In genomic region chrX:42148016-42148451, GRCm38 (mm10) we compare ENCODE assay signal across 8 mouse cellular contexts. TPM values are rescaled to one million over a fixed set of nuclear protein-coding genes. Genes with fewer than 3 reads are reported as not detected.
DNase-seq lines count a peak whose midpoint lies in the region; ATAC-seq and TF ChIP-seq lines count a peak whose summit lies in the region.

No protein-coding gene starts in this region.

- intact Hi-C loops in gastrocnemius, postnatal 14 days (cut with DNase I; ENCODE audit: low total_unique reads), result no loop called here

- no peaks in the 10 kb centered on the region for H3K4me1 ChIP-seq in embryonic facial prominence, embryonic 13.5 days
- peaks cover 6% of the 10 kb centered on the region; the same call in 1 of the 2 replicates for H3K4me1 ChIP-seq in heart, postnatal 0 days (ENCODE audit: control insufficient read depth, insufficient read depth)
- H3K4me1 ChIP-seq in stomach, postnatal 0 days (replicated peaks; ENCODE audit: control insufficient read depth, insufficient read depth), result no peaks in the 10 kb centered on the region

- peak; percentile 5 for DNase-seq in gastrocnemius, adult 18-20 months (ENCODE audit: low spot score)
- DNase-seq in gastrocnemius, postnatal 14 days, result no peak
- peak; percentile 54 for DNase-seq in heart, postnatal 0 days (ENCODE audit: low spot score)
- DNase-seq in kidney, postnatal 25 days, result peak; percentile 35 to 75
- no peak for DNase-seq in stomach, postnatal 0 days (ENCODE audit: low spot score)
- DNase-seq in layer of hippocampus, adult 9-11 months, result no peak

- 0 out of 2 replicates have a peak overlapping the region, but pooled peaks have one; percentile 48 for H3K4me3 ChIP-seq in embryonic facial prominence, embryonic 13.5 days
- H3K4me3 ChIP-seq in heart, postnatal 0 days (ENCODE audit: low read depth, low read length), result peak overlapping the region; percentile 47; the same call in 1 of the 2 replicates
- H3K4me3 ChIP-seq in stomach, postnatal 0 days (ENCODE audit: low read depth, low read length), result no peak overlapping the region

- no peaks in the 10 kb centered on the region for H3K36me3 ChIP-seq in embryonic facial prominence, embryonic 13.5 days
- H3K36me3 ChIP-seq in heart, postnatal 0 days (replicated peaks; ENCODE audit: control insufficient read depth, insufficient read depth, low read length), result no peaks in the 10 kb centered on the region
- H3K36me3 ChIP-seq in stomach, postnatal 0 days (ENCODE audit: control insufficient read depth, insufficient read depth, low read length), result no peaks in the 10 kb centered on the region

- TF ChIP-seq EP300 in heart, postnatal 0 days (IDR thresholded peaks at IDR 0.05; ENCODE audit: low read depth), result no peak
- no peak for TF ChIP-seq EP300 in stomach, postnatal 0 days (optimal IDR thresholded peaks at IDR 0.05)

- WGBS in embryonic facial prominence, embryonic 13.5 days, result 52% methylated on average over 5 of the region's 5 CpGs
- WGBS in heart, postnatal 0 days, result 25% methylated on average over 5 of the region's 5 CpGs
- WGBS in stomach, postnatal 0 days, result 38% methylated on average over 5 of the region's 5 CpGs

- H3K27ac ChIP-seq in embryonic facial prominence, embryonic 13.5 days, result peak overlapping the region; percentile 85; the same call in 1 of the 2 replicates
- H3K27ac ChIP-seq in heart, postnatal 0 days (ENCODE audit: low read depth), result peak overlapping the region; percentile 94
- peak overlapping the region; percentile 94 for H3K27ac ChIP-seq in stomach, postnatal 0 days (replicated peaks)

- H3K9me3 ChIP-seq in embryonic facial prominence, embryonic 13.5 days, result no peaks in the 10 kb centered on the region
- no peaks in the 10 kb centered on the region for H3K9me3 ChIP-seq in heart, postnatal 0 days (replicated peaks; ENCODE audit: control insufficient read depth, low read length)
- no peaks in the 10 kb centered on the region for H3K9me3 ChIP-seq in stomach, postnatal 0 days (ENCODE audit: control insufficient read depth, low read length)

- H3K4me2 ChIP-seq in embryonic facial prominence, embryonic 13.5 days, result peak overlapping the region; percentile 56
- peak overlapping the region; percentile 62 for H3K4me2 ChIP-seq in heart, postnatal 0 days (ENCODE audit: low read depth, low read length)
- H3K4me2 ChIP-seq in stomach, postnatal 0 days (replicated peaks; ENCODE audit: low read depth), result no peak overlapping the region; the same call in 1 of the 2 replicates

- no peak overlapping the region for H3K9ac ChIP-seq in embryonic facial prominence, embryonic 13.5 days
- no peak overlapping the region for H3K9ac ChIP-seq in heart, postnatal 0 days (replicated peaks; ENCODE audit: low read depth, low read length)
- H3K9ac ChIP-seq in stomach, postnatal 0 days (ENCODE audit: low read length), result no peak overlapping the region

- ATAC-seq in embryonic facial prominence, embryonic 13.5 days (ENCODE audit: insufficient number of reproducible peaks, insufficient read depth, low FRiP score, low TSS enrichment, low read depth), result no peak
- ATAC-seq in heart, postnatal 0 days (ENCODE audit: insufficient read depth, low read depth), result no peak
- ATAC-seq in megakaryocyte, adult 5-6 weeks (ENCODE audit: poor library complexity, severe bottlenecking), result 0 out of 2 replicates have a peak, but pooled peaks have one; percentile 17
- ATAC-seq in stomach, postnatal 0 days (ENCODE audit: low FRiP score, low TSS enrichment), result no peak

- no peaks in the 10 kb centered on the region for H3K27me3 ChIP-seq in embryonic facial prominence, embryonic 13.5 days
- H3K27me3 ChIP-seq in heart, postnatal 0 days (ENCODE audit: control insufficient read depth, insufficient read depth, low read length), result no peaks in the 10 kb centered on the region
- H3K27me3 ChIP-seq in stomach, postnatal 0 days (ENCODE audit: control insufficient read depth, insufficient read depth, low read length), result no peaks in the 10 kb centered on the region

- TF ChIP-seq CTCF in heart, postnatal 0 days (IDR thresholded peaks at IDR 0.05; ENCODE audit: low read depth), result no peak
- no peak for TF ChIP-seq CTCF in stomach, postnatal 0 days (IDR thresholded peaks at IDR 0.05; ENCODE audit: low read depth)

RNA-seq across cellular contexts. Expression of gene Stag2, which starts 1.1 kb away (rescaled TPM):
- total RNA-seq in gastrocnemius, adult 18-20 months (2021), result 10 to 100 TPM; 44.8 to 52.3 TPM
- 10 to 100 TPM; 64.6 to 65.8 TPM for total RNA-seq in gastrocnemius, postnatal 14 days (2021)
- 42.9 and 48.5 TPM in 2 replicates for polyA plus RNA-seq in embryonic facial prominence, embryonic 13.5 days (2015; fragmentation: Nextera tagmentation; extraction: Ambion mirVana)
- total RNA-seq in heart, postnatal 0 days (2014; rRNA removed; ENCODE audit: low replicate concordance), result 47.1 and 48.2 TPM in 2 replicates
- polyA plus RNA-seq in heart, postnatal 0 days (2015; fragmentation: Nextera tagmentation; extraction: Ambion mirVana), result 20.4 TPM in 2 replicates
- 124 and 154 TPM in 2 replicates for total RNA-seq in megakaryocyte, adult 5-6 weeks (2015)
- total RNA-seq in megakaryocyte, adult 5-6 weeks (2017), result 582 and 644 TPM in 2 replicates
- 14.3 and 14.6 TPM in 2 replicates for polyA plus RNA-seq in stomach, postnatal 0 days (2015; fragmentation: Nextera tagmentation; extraction: Ambion mirVana)

Comparison
In these comparisons a context has a peak if more than half of its experiments do, and no peak if none do; other contexts are left out.
1. DNase-seq: peak in gastrocnemius, adult 18-20 months (single experiment), heart, postnatal 0 days (single experiment) and kidney, postnatal 25 days (2 of 2); none in gastrocnemius, postnatal 14 days (single experiment), stomach, postnatal 0 days (single experiment) and layer of hippocampus, adult 9-11 months (single experiment).
2. Peak in every context shown above with its lines, with median percentiles within 50 percentile points of each other: H3K27ac ChIP-seq.